Mouse (Mus musculus) small intestine, adult 2 months (tissue): ENCODE results near the gene Krt20. TPM values are rescaled to one million over a fixed set of nuclear protein-coding genes. Genes with fewer than 3 reads are reported as not detected.

Experiments used
- H3K27ac ChIP-seq: fragments of 200-500 bp; 2 replicates; pipeline ENCODE4 v1.5.1; 2012; ENCODE audit warnings: low read depth, low read length, control low read depth, inconsistent platforms; ENCODE audit not compliant: insufficient read depth
- H3K27me3 ChIP-seq: fragments of 200-500 bp; 2 replicates; pipeline ENCODE4 v1.6.1; 2012; ENCODE audit warnings: mild to moderate bottlenecking, moderate library complexity, low read length, inconsistent platforms; ENCODE audit not compliant: control insufficient read depth, insufficient read depth
- H3K36me3 ChIP-seq: fragments of 200-500 bp; 2 replicates; pipeline ENCODE4 v1.6.1; 2012; ENCODE audit warnings: mild to moderate bottlenecking, low read length, control low read depth, inconsistent platforms; ENCODE audit not compliant: control insufficient read depth, insufficient read depth
- H3K4me1 ChIP-seq: fragments of 200-500 bp; 2 replicates; pipeline ENCODE4 v1.6.1; 2012; ENCODE audit warnings: low read length, inconsistent platforms, mixed read lengths; ENCODE audit not compliant: control insufficient read depth, insufficient read depth, insufficient read length
- H3K4me3 ChIP-seq: fragments of 200-500 bp; 2 replicates; pipeline ENCODE4 v1.5.1; 2012; ENCODE audit warnings: low read depth, mild to moderate bottlenecking, control low read depth, inconsistent platforms, low read length, moderate library complexity
- CTCF ChIP-seq: fragments of 200-500 bp; IDR thresholded peaks from 2 replicates; pipeline ENCODE4 v1.5.1; 2012; ENCODE audit warnings: low read depth, mild to moderate bottlenecking, control low read depth, inconsistent platforms, low read length, moderate library complexity, mixed read lengths; ENCODE audit not compliant: insufficient replicate concordance, insufficient read length; ENCODE audit errors: extremely low read depth
- POLR2A ChIP-seq: fragments of 200-500 bp; IDR thresholded peaks from 2 replicates; pipeline ENCODE4 v1.6.1; 2012; ENCODE audit warnings: low read depth, mild to moderate bottlenecking, control low read depth, inconsistent platforms, low read length, moderate library complexity
- WGBS: fragments of 180-500 bp; shearing (Covaris S2); methylation state at CpG from one replicate; pipeline ENCODE4 v1.1.7; 2018; 5-methylcytosine and 5-hydroxymethylcytosine counted together
- polyA plus RNA-seq: library from polyadenylated mRNA; depleted of rRNA; stranded (reverse); fragments of >200 nt; gene quantifications from 2 replicates; pipeline ENCODE4 v1.2.3, GENCODE M21; 2012

Gene Krt20
- polyA plus RNA-seq, 1 experiment = 951 TPM

DNA sequence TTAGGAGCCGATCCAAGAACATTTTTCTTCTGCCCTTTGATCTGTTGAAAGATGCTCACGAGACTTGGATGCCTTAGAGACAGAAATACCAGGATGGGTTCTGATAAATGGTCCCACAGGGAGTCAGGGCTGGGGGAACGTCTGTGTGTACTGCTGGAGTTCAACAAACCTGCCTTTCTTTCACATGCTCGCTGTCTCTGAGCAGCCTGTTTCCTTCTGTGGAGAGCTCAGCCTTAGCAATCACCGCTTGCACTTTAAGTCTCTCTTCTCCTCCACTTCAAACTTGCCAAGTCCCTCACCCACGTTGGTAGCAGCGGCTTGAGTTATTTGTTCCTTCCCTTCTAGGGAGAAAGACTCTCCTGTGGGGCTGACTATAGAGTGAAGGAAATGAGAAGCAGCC, 28.4 kb upstream of the Krt20 start:
- H3K36me3 ChIP-seq = no peaks in the 10 kb centered on the region
- H3K4me1 ChIP-seq = peaks cover 4% of the 10 kb centered on the region; the same call in 1 of the 2 replicates
- TF ChIP-seq POLR2A (no peak), CTCF (no peak)
- H3K4me3 ChIP-seq = no peak overlapping the region
- H3K27ac ChIP-seq = no peak overlapping the region
- no peaks in the 10 kb centered on the region for H3K27me3 ChIP-seq
- 49% methylated on average over 7 of the region's 7 CpGs for WGBS

DNA sequence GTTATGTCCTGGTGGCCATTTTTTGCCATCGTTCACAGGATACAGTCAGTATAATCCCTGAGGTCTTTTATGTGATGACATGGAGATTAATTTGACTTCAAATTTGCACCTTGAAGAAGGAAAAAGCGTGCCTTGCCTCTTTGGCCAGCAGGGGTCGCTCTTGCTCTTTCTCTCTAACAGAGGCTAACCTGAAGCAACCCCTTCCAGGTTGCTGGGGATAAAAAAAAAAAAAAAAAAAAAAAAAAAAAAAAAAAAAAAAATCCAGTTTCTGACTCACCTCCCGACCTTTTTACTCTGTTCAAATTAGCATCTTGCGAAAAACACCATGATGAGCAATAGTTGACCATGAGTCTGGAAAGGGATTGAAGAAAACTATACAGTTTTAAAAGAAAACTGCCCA, 26.9 kb upstream of the Krt20 start:
- Histone ChIP-seq H3K4me3 (no peak overlapping the region), H3K4me1 (peaks cover 8% of the 10 kb centered on the region; the same call in 1 of the 2 replicates), H3K27me3 (no peaks in the 10 kb centered on the region), H3K36me3 (no peaks in the 10 kb centered on the region), H3K27ac (no peak overlapping the region)
- 4% methylated on average over 5 of the region's 5 CpGs for WGBS
- TF ChIP-seq CTCF (peak; percentile 73; the same call in 1 of the 2 replicates), POLR2A (no peak)

DNA sequence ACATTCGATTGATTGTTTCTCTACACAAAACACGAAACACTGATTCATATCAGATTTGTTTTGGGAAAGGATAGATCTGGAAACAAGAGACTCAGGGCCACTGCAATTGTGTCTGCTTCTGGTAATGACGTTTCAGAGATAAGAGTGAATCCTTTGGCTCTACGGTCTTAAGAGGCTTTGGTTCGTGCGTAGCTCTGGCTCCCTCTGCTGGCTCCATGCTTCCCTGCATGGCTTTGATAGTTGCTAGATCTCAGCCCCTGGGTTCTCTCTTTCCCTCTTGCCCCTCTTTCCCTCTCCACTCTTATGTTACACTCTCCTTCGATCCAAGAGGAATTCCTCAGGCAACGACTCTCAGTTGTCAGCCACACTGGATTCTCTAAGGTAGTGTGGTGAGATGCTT, 25.2 kb upstream of the Krt20 start:
- H3K36me3 ChIP-seq = no peaks in the 10 kb centered on the region
- 7% methylated on average over 8 of the region's 8 CpGs for WGBS
- TF ChIP-seq CTCF (peak; percentile 96; the same call in 1 of the 2 replicates), POLR2A (no peak)

DNA sequence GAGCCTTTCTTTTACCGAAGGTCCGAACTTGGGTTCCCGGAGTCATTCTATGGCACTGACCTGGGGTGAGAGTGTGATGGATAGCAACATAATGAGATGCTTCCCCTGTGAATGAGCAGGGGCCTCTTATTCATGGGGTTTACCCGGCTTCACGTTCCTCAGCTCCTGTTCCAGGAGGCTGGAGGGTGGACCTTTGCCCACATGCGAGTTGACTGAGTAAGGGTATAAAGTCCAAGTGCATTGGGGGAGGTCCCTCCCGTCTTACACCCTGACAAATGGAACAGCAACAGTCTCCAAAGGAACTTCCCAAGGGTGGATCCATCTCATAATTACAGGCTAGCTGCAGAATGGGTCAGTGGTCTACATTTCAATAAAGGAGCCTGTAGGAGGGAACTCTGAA, 23.8 kb upstream of the Krt20 start:
- TF ChIP-seq CTCF = 0 out of 2 replicates have a peak, but pooled peaks have one; percentile 8
- TF ChIP-seq POLR2A = no peak
- Histone ChIP-seq H3K27ac (peak overlapping the region; percentile 95), H3K4me3 (peak overlapping the region; percentile 51; the same call in 1 of the 2 replicates), H3K4me1 (peaks cover 10% of the 10 kb centered on the region), H3K36me3 (no peaks in the 10 kb centered on the region), H3K27me3 (no peaks in the 10 kb centered on the region)
- whole genome bisulfite sequencing = 23% methylated on average over 7 of the region's 7 CpGs

More for the DNA sequence above, 25.2 kb upstream of the Krt20 start:
- Histone ChIP-seq H3K4me1 (peaks cover 10% of the 10 kb centered on the region), H3K4me3 (no peak overlapping the region), H3K27ac (no peak overlapping the region), H3K27me3 (no peaks in the 10 kb centered on the region)

DNA sequence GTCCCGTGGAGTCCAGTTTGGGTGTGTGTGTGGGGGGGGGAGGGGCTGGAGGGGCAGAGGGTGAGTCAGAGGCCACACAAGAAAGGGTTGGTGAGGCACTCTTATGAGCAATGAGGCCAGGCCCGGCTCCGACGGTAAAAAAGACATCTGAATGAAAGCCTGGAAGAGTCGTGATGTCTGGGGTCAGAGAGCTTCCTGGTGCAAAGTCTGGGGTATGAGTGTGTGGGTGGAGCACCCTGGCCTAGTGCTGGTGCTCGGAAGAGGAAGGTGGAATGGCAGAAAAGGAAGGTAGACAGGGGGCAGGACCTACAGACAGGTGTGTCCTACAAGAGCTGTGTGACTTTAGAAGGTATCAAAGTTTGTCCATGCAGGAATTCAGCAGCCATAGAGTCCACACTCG, 20.9 kb upstream of the Krt20 start:
- 19% methylated on average over 7 of the region's 7 CpGs for WGBS
- no peaks in the 10 kb centered on the region for H3K27me3 ChIP-seq
- H3K36me3 ChIP-seq = no peaks in the 10 kb centered on the region
- TF ChIP-seq POLR2A (no peak), CTCF (no peak)
- no peak overlapping the region for H3K4me3 ChIP-seq
- peak overlapping the region; percentile 96 for H3K27ac ChIP-seq
- H3K4me1 ChIP-seq = peaks cover 16% of the 10 kb centered on the region

DNA sequence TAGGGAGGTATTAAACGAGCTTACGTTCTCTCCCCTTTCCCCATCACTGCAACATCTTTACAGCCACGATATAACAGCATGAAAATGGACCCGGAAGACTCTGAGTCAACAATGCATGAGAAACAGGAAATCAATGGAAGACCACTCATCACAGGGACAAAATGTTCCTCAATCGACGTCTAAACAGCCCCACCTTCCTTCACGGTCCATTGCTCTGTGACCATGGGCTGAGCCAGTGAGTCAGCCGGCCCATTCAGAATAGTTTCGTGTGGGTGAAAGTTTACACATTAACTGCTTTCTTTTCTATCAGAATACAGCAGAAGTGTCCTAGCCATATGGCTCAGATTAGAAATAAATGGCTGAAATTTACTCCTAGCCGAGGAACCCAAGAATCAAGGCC, 16.8 kb upstream of the Krt20 start:
- no peak for TF ChIP-seq CTCF
- no peak for TF ChIP-seq POLR2A
- H3K27ac ChIP-seq = peak overlapping the region; percentile 85
- H3K27me3 ChIP-seq = no peaks in the 10 kb centered on the region
- H3K4me3 ChIP-seq = no peak overlapping the region
- H3K4me1 ChIP-seq = peaks cover 18% of the 10 kb centered on the region
- 34% methylated on average over 10 of the region's 10 CpGs for WGBS
- H3K36me3 ChIP-seq = no peaks in the 10 kb centered on the region

DNA sequence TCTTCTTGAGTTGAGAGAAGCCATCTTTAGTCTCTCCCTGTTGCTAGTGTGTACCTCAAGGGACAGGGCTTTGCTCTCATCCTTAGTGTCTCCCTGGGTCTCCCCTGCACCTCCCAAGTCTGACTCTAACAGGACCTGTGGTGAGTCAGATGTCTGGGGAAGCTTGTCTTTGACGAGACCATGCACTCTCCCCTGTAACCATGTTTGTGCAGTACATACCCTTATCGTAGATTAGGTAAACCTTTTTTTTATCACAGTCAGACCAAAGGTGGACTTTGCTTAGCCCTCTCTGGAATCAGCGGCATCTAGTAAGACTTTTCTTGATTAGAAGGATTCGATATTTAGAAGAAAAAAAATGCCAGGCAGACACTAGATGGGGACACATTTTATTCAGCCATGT, 16.1 kb upstream of the Krt20 start:
- peak overlapping the region; percentile 85; the same call in 1 of the 2 replicates for H3K27ac ChIP-seq
- H3K4me3 ChIP-seq = no peak overlapping the region
- peaks cover 13% of the 10 kb centered on the region for H3K4me1 ChIP-seq
- WGBS = 25% methylated on average over 4 of the region's 4 CpGs
- H3K36me3 ChIP-seq = no peaks in the 10 kb centered on the region
- no peak for TF ChIP-seq CTCF
- TF ChIP-seq POLR2A = no peak
- H3K27me3 ChIP-seq = no peaks in the 10 kb centered on the region

DNA sequence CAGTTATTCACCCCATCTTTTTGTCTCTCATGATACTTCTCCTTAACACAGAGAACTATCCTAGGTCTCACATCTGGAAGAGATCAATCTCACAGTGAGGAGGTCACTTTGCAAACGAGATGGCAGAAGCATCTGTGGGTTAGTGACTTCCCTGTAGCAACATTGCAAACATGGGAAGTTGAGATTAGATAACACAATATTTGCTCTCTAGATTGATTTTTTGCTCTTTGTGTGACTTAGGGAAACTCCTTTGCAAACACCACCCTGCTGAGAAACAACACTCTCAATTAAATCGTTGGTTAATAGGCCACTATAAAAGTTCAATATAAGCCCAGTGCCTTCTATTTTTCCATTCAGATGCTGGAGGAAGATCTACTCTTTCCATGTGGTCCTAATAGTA, 10.8 kb upstream of the Krt20 start:
- Histone ChIP-seq H3K4me1 (peaks cover 13% of the 10 kb centered on the region; the same call in 1 of the 2 replicates), H3K4me3 (no peak overlapping the region), H3K27ac (no peak overlapping the region), H3K36me3 (no peaks in the 10 kb centered on the region), H3K27me3 (no peaks in the 10 kb centered on the region)
- no peak for TF ChIP-seq CTCF
- 14% methylated on average over 2 of the region's 2 CpGs for WGBS
